Mouse (Mus musculus): ENCODE measurements around the gene Olfr819.
"Not testable (repeated sequence)": the region's sequence is repeated elsewhere in the genome, so short reads cannot be mapped to it uniquely, and the experiment has no call there.

- TF ChIP-seq POLR2A (IDR thresholded peaks at IDR 0.05; ENCODE audit: low read depth, low read length); CTCF (IDR thresholded peaks at IDR 0.05; ENCODE audit: extremely low read depth, insufficient read depth, insufficient read length, insufficient replicate concordance): not testable (repeated sequence)
These were observed 14.8 kb upstream of the Olfr819 start for GRCm38 (mm10) chr10:129981867-129982266.

Measured in spleen, adult 2 months (tissue).